Mouse (Mus musculus): ENCODE measurements around the gene Shb. TPM values are rescaled to one million over a fixed set of nuclear protein-coding genes. Genes with fewer than 3 reads are reported as not detected.

The Shb gene
- total RNA-seq, 4 experiments from 2014 or later: 23.7 to 44.2 (median 32.3) TPM

DNA sequence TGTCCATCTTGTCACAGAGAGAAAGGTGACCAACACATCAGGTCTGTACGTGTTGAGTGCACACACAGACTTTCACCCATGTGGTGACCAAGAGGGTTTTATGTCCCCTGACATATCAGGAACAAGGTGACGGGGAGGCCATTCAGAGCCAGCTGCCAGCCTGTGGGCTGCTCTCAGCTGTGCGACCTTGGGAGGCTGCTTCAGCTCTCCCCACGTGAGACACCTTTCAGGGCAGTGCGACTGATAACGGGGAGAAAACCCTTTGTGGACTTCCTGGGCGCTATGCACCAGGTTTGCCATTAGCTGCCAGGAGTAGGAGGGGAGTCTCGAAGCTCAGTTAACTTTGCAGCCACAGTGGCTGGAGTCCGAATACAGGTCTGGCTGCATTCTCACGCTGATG, 109.6 kb downstream of the Shb start:
- DNase-seq (ENCODE audit: low spot score): no peak

GRCm38 (mm10) chr4:45421519-45422260, 110.6 kb downstream of the Shb start:
- no peak for DNase-seq (ENCODE audit: low spot score)

DNA sequence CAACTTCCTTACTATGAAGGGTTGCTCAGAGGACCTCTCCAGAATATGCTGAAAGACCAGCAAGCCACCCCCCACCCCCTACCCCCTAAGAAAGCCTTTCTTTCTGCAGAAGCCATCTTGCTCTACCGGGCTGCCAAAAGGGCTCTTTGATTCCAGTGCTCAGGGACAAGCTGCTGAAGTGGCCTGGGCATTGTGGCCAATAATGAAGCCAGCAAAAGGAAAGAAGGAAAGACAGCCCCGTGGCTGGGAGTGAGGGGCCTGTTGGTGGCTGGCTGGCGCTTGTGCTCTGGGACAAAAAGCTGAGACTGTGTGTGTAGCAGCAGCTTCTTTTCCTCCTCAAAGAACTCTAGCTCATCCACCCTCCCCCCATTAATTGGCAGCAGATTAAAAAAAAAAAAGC, 111.5 kb downstream of the Shb start:
- no peak for DNase-seq (ENCODE audit: low spot score)

DNA sequence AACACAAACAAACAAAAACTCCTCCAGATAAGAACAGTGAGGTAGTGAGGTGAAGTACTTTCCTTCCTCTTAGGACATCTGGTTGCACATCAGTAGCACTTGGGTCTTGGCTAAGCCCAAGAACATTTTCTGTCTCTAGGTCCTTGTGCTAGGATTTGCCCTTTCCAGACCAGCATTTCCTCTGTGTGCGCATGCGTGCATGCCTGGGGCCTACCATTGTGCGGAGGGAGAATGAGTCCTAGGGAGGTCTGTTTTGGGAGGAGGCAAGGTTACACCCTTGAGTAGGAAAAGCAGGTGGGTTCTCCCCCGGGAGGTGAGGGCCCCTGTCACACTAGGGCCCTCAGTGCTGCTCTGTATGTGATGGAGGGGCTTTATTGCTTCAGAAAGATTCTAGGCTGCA, 113.2 kb downstream of the Shb start:
- no peak for DNase-seq (ENCODE audit: low spot score)

DNA sequence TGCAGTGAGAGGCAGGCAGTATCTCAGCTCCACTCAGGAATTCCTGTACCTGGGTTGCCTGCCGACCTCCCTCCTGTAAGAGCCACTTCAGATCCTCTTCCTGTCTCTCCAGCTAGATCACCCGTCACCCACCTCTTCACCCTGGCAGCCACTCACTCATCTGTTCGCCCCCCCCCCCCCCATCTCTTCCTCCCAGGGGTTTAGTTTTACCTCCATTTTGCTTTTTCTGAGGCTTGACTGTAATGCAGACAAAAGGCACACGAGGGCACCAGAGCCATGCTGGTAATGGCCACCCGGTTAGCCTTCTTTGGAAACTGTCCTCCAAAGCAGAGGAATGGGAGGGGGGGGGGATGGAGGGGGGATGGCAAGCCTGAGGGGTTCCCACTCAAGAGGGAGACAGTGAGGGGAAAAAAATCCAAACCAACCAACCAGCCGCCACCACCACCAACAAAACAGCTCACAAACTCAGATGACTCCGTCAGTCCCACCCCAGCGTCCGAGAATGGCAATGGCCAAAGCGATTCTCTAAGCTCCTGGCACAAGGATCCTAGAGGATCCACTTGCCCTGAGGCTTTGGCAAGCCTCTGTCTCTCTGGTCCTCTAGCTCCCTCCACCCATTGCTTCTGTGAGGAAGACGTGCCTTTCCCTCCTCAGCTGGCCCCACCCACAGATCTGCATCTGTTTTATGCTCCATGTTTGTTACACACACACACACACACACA, 113.9 kb downstream of the Shb start:
- DNase-seq (ENCODE audit: low spot score): peak; percentile 54

DNA sequence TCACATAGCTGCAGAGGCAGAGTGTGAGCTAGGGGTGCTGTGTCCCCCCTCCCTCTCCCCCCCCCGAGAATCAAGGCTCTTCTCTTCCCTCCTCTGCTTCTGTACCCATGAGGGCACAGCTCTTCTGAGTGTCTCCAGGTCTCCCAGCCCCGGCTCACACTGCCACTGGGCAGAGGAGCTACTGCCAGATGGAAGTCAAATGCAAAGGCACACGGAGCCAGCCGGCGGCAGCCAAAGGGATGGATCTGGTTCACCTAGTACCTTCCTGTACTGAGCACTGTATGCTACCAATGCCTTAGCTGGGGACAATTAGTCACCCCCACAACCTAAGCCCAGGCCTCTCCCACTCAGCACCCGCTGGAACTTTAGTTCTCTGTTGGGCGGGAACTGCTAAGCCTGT, 116.0 kb downstream of the Shb start:
- DNase-seq (ENCODE audit: low spot score): no peak

- DNase-seq (ENCODE audit: low spot score): no peak
These were observed 118.5 kb downstream of the Shb start for GRCm38 (mm10) chr4:45413674-45414338.

GRCm38 (mm10) chr4:45412433-45413192, 119.7 kb downstream of the Shb start:
- DNase-seq (ENCODE audit: low spot score): no peak

DNA sequence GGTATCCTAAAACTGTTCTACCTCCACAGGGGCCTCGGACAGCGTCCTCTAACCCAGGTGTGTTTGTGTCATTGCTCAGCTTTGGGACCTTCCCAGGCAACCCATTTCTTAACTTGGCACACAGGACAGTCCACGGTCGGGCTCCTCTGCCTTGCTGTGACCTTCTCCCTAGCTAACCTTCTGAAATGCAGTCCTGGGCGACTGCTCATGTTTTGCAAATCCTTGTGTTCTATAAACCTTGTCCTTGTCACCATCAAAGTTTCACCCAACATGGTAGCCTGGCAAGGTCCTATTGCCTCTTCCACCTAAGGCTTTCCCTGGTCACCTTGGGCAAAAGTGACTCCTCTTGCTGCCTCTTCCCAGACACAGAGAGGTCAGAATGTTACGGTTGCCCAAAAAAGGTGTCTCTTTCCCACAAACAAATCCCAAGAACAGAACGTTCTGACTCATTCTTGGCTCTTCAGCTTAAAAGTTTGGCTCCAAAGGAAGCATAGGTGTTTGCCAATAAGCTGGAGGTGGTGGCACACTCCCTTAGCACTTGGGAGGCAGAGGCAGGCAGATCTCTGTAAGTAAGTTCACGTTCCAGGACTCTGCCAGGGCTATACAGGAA, 121.0 kb downstream of the Shb start:
- no peak for DNase-seq (ENCODE audit: low spot score)

- DNase-seq (ENCODE audit: low spot score): peak; percentile 81
These were observed 123.0 kb downstream of the Shb start for GRCm38 (mm10) chr4:45409270-45409669.

DNA sequence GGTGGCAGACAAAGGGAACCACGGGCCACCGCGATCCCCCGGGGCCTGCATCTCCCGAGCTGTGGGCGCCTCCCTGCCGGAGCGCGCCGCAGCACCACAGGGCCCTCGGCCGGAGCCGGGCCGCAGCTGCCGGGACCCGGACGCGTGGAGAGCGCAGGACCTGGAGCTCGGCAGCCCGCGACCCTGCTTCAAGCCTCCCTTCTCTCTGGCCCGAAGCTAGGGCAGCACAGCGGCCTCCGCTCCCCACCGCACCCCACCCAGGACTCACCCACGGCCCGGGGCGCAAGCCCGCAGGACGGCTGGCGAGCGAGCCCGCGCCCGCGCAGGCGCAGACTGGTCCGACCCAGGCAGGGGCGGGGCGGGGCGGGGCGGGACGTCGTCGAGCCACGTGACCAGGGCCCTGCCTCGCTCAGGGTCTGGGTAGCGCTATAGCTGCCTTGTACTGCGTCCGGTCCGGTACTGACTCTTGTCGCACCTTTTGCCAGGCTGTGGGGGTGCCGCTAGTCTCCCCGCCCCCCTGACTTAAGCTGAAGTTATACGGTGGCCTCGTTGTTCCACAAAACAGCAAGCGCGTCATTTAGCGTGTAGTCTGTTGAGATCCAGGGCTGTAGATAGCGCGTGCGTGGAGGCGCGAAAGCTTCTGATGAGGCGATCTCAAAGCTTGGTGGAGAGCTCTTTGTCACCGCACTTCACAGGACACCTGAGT, 123.7 kb downstream of the Shb start, which contains the start of gene Slc25a51:
Slc25a51 (minus strand) TSS at position 340 of the 706 bp plus-strand sequence.
- DNase-seq (ENCODE audit: low spot score): peak; percentile 85

DNA sequence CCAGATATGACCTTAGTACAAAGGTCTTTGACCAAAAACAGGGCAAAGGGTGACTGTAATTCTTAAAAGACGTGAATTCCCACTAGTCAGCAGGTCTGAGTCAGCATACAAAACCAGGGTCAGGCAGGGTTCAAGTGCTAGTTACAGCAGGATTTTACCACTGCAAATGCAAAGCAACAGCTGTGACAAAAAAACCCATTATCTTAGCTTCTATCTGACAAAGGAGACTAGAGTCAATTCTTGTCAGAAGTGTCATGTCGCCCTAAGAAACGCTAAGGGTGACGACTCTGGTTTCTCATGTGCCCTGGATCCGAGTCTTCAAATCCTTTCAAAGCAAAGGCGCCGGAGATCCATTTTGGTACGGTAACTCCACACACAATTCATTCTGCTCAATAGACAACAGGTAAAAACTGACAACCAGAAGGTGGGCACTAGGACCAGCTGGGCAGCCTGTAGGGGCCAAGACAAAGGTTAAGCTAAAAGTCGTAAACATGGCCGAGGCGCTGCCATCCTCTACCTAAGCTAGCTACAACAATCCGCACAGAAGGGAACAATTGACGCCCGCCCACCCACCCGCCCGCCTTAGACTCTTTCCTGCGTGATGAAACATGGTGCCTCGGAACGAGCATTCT, 124.5 kb downstream of the Shb start:
- DNase-seq (ENCODE audit: low spot score): no peak

- DNase-seq (ENCODE audit: low spot score): no peak
These were observed 125.1 kb downstream of the Shb start for GRCm38 (mm10) chr4:45407001-45407702.

DNA sequence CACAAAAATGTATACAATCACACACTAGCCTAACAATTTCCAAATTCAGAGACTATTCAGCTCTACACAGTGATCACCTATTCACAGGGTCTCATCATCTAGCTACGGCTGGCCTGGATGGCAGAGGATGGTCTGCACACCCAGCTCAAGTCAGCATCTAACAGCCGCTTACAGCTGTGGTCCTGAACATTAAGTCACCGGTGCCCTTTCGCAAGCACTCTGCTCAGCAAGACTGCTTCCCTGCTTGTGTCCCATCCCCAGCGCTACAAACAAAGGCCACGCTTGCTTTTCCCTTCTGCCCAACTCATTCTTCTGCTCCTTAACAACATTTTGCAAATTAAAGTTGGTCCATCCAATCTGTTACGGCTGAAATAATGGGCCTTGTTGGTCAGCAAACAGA, 125.9 kb downstream of the Shb start:
- no peak for DNase-seq (ENCODE audit: low spot score)

GRCm38 (mm10) chr4:45405315-45405714, 127.0 kb downstream of the Shb start:
- DNase-seq (ENCODE audit: low spot score): no peak

DNA sequence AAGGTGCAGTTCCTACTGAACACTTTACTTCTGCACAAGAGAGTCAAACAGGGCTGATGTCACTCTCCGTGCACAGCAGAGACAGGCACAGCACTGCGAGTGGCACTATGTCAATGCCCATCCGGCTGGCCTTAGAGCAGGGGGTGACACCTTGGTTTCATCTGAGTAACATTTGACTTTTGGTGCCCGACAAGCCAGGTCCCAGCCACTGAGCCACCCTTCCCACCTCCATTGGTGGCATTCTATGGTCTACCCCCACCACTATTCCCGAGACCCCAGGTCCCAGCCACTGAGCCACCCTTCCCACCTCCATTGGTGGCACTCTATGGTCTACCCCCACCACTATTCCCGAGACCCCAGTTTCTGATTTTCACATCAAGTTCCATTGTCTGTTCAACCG, 128.2 kb downstream of the Shb start:
- no peak for DNase-seq (ENCODE audit: low spot score)

DNA sequence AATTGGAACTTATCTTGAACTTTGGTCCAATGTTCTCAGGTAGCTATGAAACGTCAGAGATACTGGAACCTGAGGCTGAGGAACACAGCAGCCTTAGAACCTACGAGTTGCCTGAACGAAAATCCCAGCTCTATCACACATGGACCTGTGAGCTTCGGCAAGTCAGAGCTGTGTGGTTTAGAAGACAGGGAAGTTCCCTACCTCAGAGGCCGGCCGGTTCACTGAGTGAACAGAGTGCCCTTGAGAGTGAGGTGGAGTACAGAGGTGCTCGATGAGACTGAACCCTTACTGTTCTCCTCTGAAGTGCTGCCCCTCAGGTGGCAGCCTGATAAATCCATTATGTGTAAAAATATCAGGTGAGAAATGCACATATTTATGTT, 128.8 kb downstream of the Shb start:
- no peak for DNase-seq (ENCODE audit: low spot score)

DNA sequence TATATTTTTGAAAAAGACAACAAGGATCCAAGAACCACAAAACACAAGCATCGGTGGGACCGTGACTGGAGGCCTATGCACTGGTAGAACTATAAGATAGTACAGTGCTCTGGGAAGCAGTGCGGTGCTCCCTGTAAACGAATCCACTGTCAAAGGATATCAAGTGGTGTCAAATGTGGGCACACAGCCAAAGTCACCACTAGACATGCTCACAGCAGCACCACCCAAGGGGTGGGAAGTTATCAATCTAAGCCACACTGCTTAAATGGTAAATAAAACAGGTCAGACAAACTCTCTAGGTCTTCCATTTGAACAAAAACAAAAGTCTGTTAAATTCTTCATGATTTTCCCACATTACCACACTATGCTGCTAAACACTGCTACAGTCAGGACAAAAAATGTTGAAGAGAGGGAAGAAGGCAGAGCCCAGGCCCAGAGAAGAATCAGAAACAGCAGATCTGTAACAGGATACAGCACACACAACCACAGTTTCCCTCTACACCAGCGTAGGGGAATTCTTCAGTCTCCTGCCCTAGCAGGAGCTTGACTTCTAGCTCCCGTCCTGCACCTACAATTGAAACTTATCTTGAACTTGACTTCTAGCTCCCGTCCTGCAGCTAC, 129.3 kb downstream of the Shb start:
- DNase-seq (ENCODE audit: low spot score): no peak

GRCm38 (mm10) chr4:45402281-45402680, 130.0 kb downstream of the Shb start:
- no peak for DNase-seq (ENCODE audit: low spot score)

All from heart, adult 8-10 months (tissue).